Comparison of ENCODE assay signal across 19 mouse cellular contexts in the genomic region with DNA sequence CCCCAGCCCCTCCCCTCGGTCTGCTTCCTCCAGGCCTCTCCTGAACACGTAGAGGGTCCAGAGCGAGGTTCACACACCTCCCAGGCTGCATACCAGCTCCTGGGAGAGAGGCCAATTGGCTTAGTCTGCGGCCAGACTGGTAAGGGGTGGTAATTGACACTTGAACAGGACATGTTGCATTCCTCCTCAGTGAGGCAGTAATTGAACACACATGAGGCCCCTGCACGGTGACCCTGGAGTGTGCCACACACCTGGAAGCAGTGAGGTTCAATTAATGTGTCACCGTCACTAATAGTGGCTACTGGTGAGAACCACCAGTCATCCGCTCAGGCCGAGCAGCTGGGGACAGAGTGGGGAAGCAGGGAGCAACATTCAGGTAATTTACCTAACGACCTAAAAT. TPM values are rescaled to one million over a fixed set of nuclear protein-coding genes. Genes with fewer than 3 reads are reported as not detected.
A peak's percentile ranks its signal among the peaks of the same experiment; 100 is the strongest.
DNase-seq lines count a peak whose midpoint lies in the region; TF ChIP-seq lines count a peak whose summit lies in the region.
"Had no signal": no experiment of that assay in that cellular context is flagged by ENCODE, and none has a peak within 500 bp of the region (broad histone marks: within the 10 kb centered on the region; RNA-seq: fewer than 3 reads in every experiment).

No protein-coding gene starts in this region.

- no peaks in the 10 kb centered on the region; the same call in 1 of the 2 replicates for H3K27me3 ChIP-seq in heart, embryonic 10.5 days (ENCODE audit: insufficient read depth, poor library complexity, severe bottlenecking)
- H3K27me3 ChIP-seq in ES-Bruce4 (ENCODE audit: control insufficient read depth, insufficient read depth, low read length, poor library complexity, severe bottlenecking): no peaks in the 10 kb centered on the region
- H3K27me3 ChIP-seq: heart, embryonic 12.5 days; neural tube, embryonic 15.5 days had no signal

- H3K4me3 ChIP-seq in heart, embryonic 10.5 days: no peak overlapping the region
- H3K4me3 ChIP-seq in ES-Bruce4 (ENCODE audit: low read depth, low read length): no peak overlapping the region
- H3K4me3 ChIP-seq in embryonic fibroblast, embryonic 13.5 days (ENCODE audit: insufficient read depth, low read length): no peak overlapping the region
- H3K4me3 ChIP-seq: heart, embryonic 12.5 days; midbrain, embryonic 13.5 days; neural tube, embryonic 15.5 days had no signal

- H3K9me3 ChIP-seq in heart, embryonic 10.5 days: no peaks in the 10 kb centered on the region
- no peaks in the 10 kb centered on the region for H3K9me3 ChIP-seq in ES-Bruce4 (replicated peaks; ENCODE audit: control insufficient read depth, insufficient read depth, low read length, poor library complexity, severe bottlenecking)
- H3K9me3 ChIP-seq: neural tube, embryonic 15.5 days had no signal

- H3K9ac ChIP-seq in ES-Bruce4 (ENCODE audit: low read depth, poor library complexity, severe bottlenecking): peak overlapping the region; percentile 46; the same call in 1 of the 2 replicates
- H3K9ac ChIP-seq: heart, embryonic 12.5 days; liver, postnatal 0 days; midbrain, embryonic 13.5 days; neural tube, embryonic 15.5 days had no signal

- intact Hi-C loops in heart, postnatal 10 days (cut with DNase I): no loop called here

- H3K27ac ChIP-seq in heart, embryonic 10.5 days: no peak overlapping the region
- H3K27ac ChIP-seq in ES-Bruce4 (ENCODE audit: insufficient read depth, low read length): no peak overlapping the region
- peak overlapping the region; percentile 69; the same call in 1 of the 2 replicates for H3K27ac ChIP-seq in embryonic fibroblast, embryonic 13.5 days (ENCODE audit: insufficient read depth, low read length)
- H3K27ac ChIP-seq: midbrain, embryonic 13.5 days; neural tube, embryonic 15.5 days had no signal

- DNase-seq in heart, postnatal 10 days: peak; percentile 45 to 56
- no peak for DNase-seq in heart, embryonic 10.5 days (ENCODE audit: low spot score)
- DNase-seq in kidney, postnatal 14 days: peak; percentile 43
- no peak for DNase-seq in layer of hippocampus, adult 8-10 months (ENCODE audit: low spot score in 2 of 2)
- no peak for DNase-seq in natural killer cell, adult 2 months (ENCODE audit: low spot score in 2 of 2)
- DNase-seq in layer of hippocampus, adult 18-20 months (ENCODE audit: low spot score in 2 of 2): no peak
- DNase-seq: cerebellum, postnatal 25 days; layer of hippocampus, postnatal 36 days; liver, postnatal 0 days; thymus, postnatal 4 days had no signal

- WGBS in heart, embryonic 10.5 days: 64% methylated on average over 9 of the region's 9 CpGs

- no peaks in the 10 kb centered on the region for H3K4me1 ChIP-seq in heart, embryonic 10.5 days
- H3K4me1 ChIP-seq in ES-Bruce4 (ENCODE audit: control insufficient read depth, insufficient read depth, low read length): peaks cover 5% of the 10 kb centered on the region
- H3K4me1 ChIP-seq in embryonic fibroblast, embryonic 13.5 days (ENCODE audit: control insufficient read depth, insufficient read depth, low read length): peaks cover 5% of the 10 kb centered on the region; the same call in 1 of the 2 replicates
- H3K4me1 ChIP-seq: heart, embryonic 12.5 days; neural tube, embryonic 15.5 days had no signal

- TF ChIP-seq CTCF in ES-Bruce4 (IDR thresholded peaks at IDR 0.05; ENCODE audit: low read depth, low read length): no peak
- no peak for TF ChIP-seq CTCF in embryonic fibroblast, embryonic 13.5 days (IDR thresholded peaks at IDR 0.05; ENCODE audit: borderline replicate concordance, insufficient read depth, low read length)

- TF ChIP-seq EP300 in ES-Bruce4 (IDR thresholded peaks at IDR 0.05; ENCODE audit: insufficient read depth, low read depth, low read length): no peak

- TF ChIP-seq POLR2A in ES-Bruce4 (IDR thresholded peaks at IDR 0.05; ENCODE audit: insufficient read depth, low read length): no peak
- TF ChIP-seq POLR2A in embryonic fibroblast, embryonic 13.5 days (IDR thresholded peaks at IDR 0.05; ENCODE audit: low read depth, low read length): no peak

- no peaks in the 10 kb centered on the region for H3K36me3 ChIP-seq in heart, embryonic 10.5 days
- no peaks in the 10 kb centered on the region for H3K36me3 ChIP-seq in ES-Bruce4 (ENCODE audit: control insufficient read depth, insufficient read depth, low read length, poor library complexity, severe bottlenecking)
- H3K36me3 ChIP-seq: heart, embryonic 12.5 days; midbrain, embryonic 13.5 days; neural tube, embryonic 15.5 days had no signal

RNA-seq across cellular contexts. Expression of a gene that starts 24.9 kb away (rescaled TPM):
- total RNA-seq in heart, postnatal 10 days (2021): not detected
- 0.05 and 0.18 TPM in 2 replicates for polyA plus RNA-seq in heart, embryonic 10.5 days (2016; fragmentation: Nextera tagmentation; extraction: Ambion mirVana)
- not detected in 2 replicates for polyA plus RNA-seq in ES-Bruce4 (2011; ENCODE audit: insufficient read depth, insufficient read length, low read depth, missing spikeins)
- 6.9 and 14.6 TPM in 2 replicates for polyA plus RNA-seq in embryonic fibroblast, embryonic 13.5 days (2011; ENCODE audit: insufficient read length, low read depth, missing spikeins)
- total RNA-seq in layer of hippocampus, adult 8-10 months (2022): 1 to 10 TPM in 1 of 4 experiments, under 1 TPM in 2, not detected in 1; 0.18 to 1.4 (median 0.23) TPM
- under 1 TPM; 0.30 to 0.47 TPM for total RNA-seq in layer of hippocampus, adult 18-20 months (2021)
- polyA plus RNA-seq: heart, embryonic 12.5 days; intestine, embryonic 14.5 days; liver, postnatal 0 days had no signal

RNA-seq across cellular contexts. Expression of a gene that starts 51.2 kb away (rescaled TPM):
- not detected for total RNA-seq in heart, postnatal 10 days (2021)
- not detected in 2 replicates for polyA plus RNA-seq in heart, embryonic 10.5 days (2016; fragmentation: Nextera tagmentation; extraction: Ambion mirVana)
- 0.42 TPM in 1 of 2 replicates, not detected in the other for polyA plus RNA-seq in ES-Bruce4 (2011; ENCODE audit: insufficient read depth, insufficient read length, low read depth, missing spikeins)
- polyA plus RNA-seq in embryonic fibroblast, embryonic 13.5 days (2011; ENCODE audit: insufficient read length, low read depth, missing spikeins): not detected in 2 replicates
- total RNA-seq in layer of hippocampus, adult 8-10 months (2022): 1 to 10 TPM in 3 of 4 experiments, under 1 TPM in 1; 0.72 to 1.4 (median 1.3) TPM
- 1 to 10 TPM in 1 of 2 experiments, under 1 TPM in 1; 0.58 to 1.1 TPM for total RNA-seq in layer of hippocampus, adult 18-20 months (2021)
- polyA plus RNA-seq: brain, embryonic 14.5 days; forebrain, embryonic 16.5 days; heart, embryonic 12.5 days; midbrain, embryonic 13.5 days; neural tube, embryonic 15.5 days; stomach, embryonic 14.5 days had no signal

Comparison
In these comparisons a context has a peak if more than half of its experiments do, and no peak if none do; other contexts are left out.
1. DNase-seq: peak in heart, postnatal 10 days (2 of 2) and kidney, postnatal 14 days (single experiment); none in heart, embryonic 10.5 days (single experiment), layer of hippocampus, adult 8-10 months (0 of 2), natural killer cell, adult 2 months (0 of 2) and layer of hippocampus, adult 18-20 months (0 of 2).